Mouse (Mus musculus) ES-E14 (cell line): ENCODE measurements around the gene Mgmt. TPM values are rescaled to one million over a fixed set of nuclear protein-coding genes. Genes with fewer than 3 reads are reported as not detected.

Source experiments
- DNase-seq: peaks from one replicate; pipeline ENCODE4 v3.0.0-alpha.2; 2013; ENCODE audit warnings: low read depth, low spot score
- H3K27ac ChIP-seq: 2 replicates; pipeline ENCODE4 v1.5.1; 2012; ENCODE audit warnings: low read depth, mild to moderate bottlenecking, low read length, moderate library complexity, mixed read lengths; ENCODE audit not compliant: poor library complexity, insufficient read depth, severe bottlenecking
- H3K36me3 ChIP-seq: 2 replicates; pipeline ENCODE4 v1.6.1; 2012; ENCODE audit warnings: mild to moderate bottlenecking, low read length, moderate library complexity, mixed read lengths; ENCODE audit not compliant: control insufficient read depth, poor library complexity, insufficient read depth, severe bottlenecking
- H3K4me1 ChIP-seq, 2 experiments: fragments of 150-350 bp in 1 of 2; sonication (generic) in 1 of 2; 2 replicates each; pipeline ENCODE4 v1.6.1; 2012; ENCODE audit warnings: low read length in 2 of 2, mild to moderate bottlenecking in 1 of 2, mixed read lengths in 1 of 2; ENCODE audit not compliant: control insufficient read depth in 2 of 2, insufficient read depth in 2 of 2, poor library complexity in 1 of 2
- H3K4me3 ChIP-seq, 2 experiments: fragments of 150-350 bp in 1 of 2; sonication (generic) in 1 of 2; 2 replicates each; pipeline ENCODE4 v1.5.1; 2012; ENCODE audit warnings: low read length in 2 of 2, low read depth in 1 of 2, mild to moderate bottlenecking in 1 of 2, mixed read lengths in 1 of 2; ENCODE audit not compliant: insufficient read depth in 1 of 2, poor library complexity in 1 of 2, severe bottlenecking in 1 of 2
- H3K9ac ChIP-seq: 2 replicates; pipeline ENCODE4 v1.6.1; 2012; ENCODE audit warnings: low read depth, mild to moderate bottlenecking, low read length, mixed read lengths; ENCODE audit not compliant: poor library complexity, insufficient read depth, severe bottlenecking
- H3K9me3 ChIP-seq: fragments of 150-350 bp; sonication (generic); 2 replicates; pipeline ENCODE4 v1.6.1; 2012; ENCODE audit warnings: low read depth, mild to moderate bottlenecking, low read length; ENCODE audit not compliant: control insufficient read depth, insufficient read depth
- CHD2 ChIP-seq: IDR thresholded peaks from 2 replicates; pipeline ENCODE4 v1.6.1; 2014; ENCODE audit warnings: mild to moderate bottlenecking, low read depth, low read length, inconsistent platforms
- HCFC1 ChIP-seq: IDR thresholded peaks from 2 replicates; pipeline ENCODE4 v1.6.1; 2012; ENCODE audit warnings: low read length, inconsistent platforms, borderline replicate concordance; ENCODE audit not compliant: insufficient read depth
- MAFK ChIP-seq: IDR thresholded peaks from 2 replicates; pipeline ENCODE4 v1.6.1; 2014; ENCODE audit warnings: mild to moderate bottlenecking, low read depth, low read length, inconsistent platforms; ENCODE audit not compliant: insufficient read depth
- ZC3H11A ChIP-seq: IDR thresholded peaks from 2 replicates; pipeline ENCODE4 v1.6.1; 2012; ENCODE audit warnings: low read depth, mild to moderate bottlenecking, inconsistent platforms, low read length, borderline replicate concordance
- ZNF384 ChIP-seq: IDR thresholded peaks from 2 replicates; pipeline ENCODE4 v1.6.1; 2012; ENCODE audit warnings: low read depth, low read length, inconsistent platforms
- in situ Hi-C, 2 experiments: fragments of 600-800 bp; cut with MboI; formaldehyde crosslinking; loops; one replicate each; pipeline ENCODE4 v1.15.1; 2025; ENCODE audit warnings: low sequenced_read_pairs in 2 of 2, inconsistent platforms in 1 of 2; ENCODE audit not compliant: unreplicated experiment in 2 of 2
- total RNA-seq: library from RNA; depleted of rRNA; stranded (reverse); fragments of 300-350 nt; gene quantifications from 2 replicates; pipeline ENCODE4 v1.2.3, GENCODE M21; 2012

The Mgmt gene
- total RNA-seq, 1 experiment, result 6.4 TPM

GRCm38 (mm10) chr7:136926178-136926577 lies 31.8 kb downstream of the Mgmt start:
- Histone ChIP-seq H3K27ac (no peak overlapping the region), H3K4me3 (no peak overlapping the region), H3K4me1 (no peaks in the 10 kb centered on the region), H3K36me3 (no peaks in the 10 kb centered on the region), H3K9me3 (no peaks in the 10 kb centered on the region), H3K9ac (no peak overlapping the region)
- in situ Hi-C loops, result no loop called here
- no peak for TF ChIP-seq ZC3H11A
- no peak for TF ChIP-seq ZNF384
- no peak for TF ChIP-seq HCFC1
- no peak for TF ChIP-seq MAFK
- TF ChIP-seq CHD2, result no peak
- DNase-seq, result no peak

GRCm38 (mm10) chr7:136930451-136930850 lies 36.0 kb downstream of the Mgmt start:
- DNase-seq, result no peak
- TF ChIP-seq MAFK (no peak), HCFC1 (no peak), CHD2 (no peak)

GRCm38 (mm10) chr7:136933367-136933766 lies 39.0 kb downstream of the Mgmt start:
- H3K9ac ChIP-seq, result no peak overlapping the region
- H3K36me3 ChIP-seq, result no peaks in the 10 kb centered on the region
- no peak overlapping the region for H3K4me3 ChIP-seq
- no peaks in the 10 kb centered on the region for H3K4me1 ChIP-seq
- no peak for DNase-seq
- H3K27ac ChIP-seq, result no peak overlapping the region
- H3K9me3 ChIP-seq, result no peaks in the 10 kb centered on the region
- in situ Hi-C loops, result no loop called here
- TF ChIP-seq ZNF384, result no peak
- TF ChIP-seq CHD2, result no peak
- TF ChIP-seq ZC3H11A, result no peak
- TF ChIP-seq HCFC1, result no peak
- TF ChIP-seq MAFK, result no peak

More at GRCm38 (mm10) chr7:136930451-136930850, 36.0 kb downstream of the Mgmt start:
- no peak overlapping the region for H3K4me3 ChIP-seq
- in situ Hi-C loops, result no loop called here
- H3K9ac ChIP-seq, result no peak overlapping the region
- no peaks in the 10 kb centered on the region for H3K4me1 ChIP-seq
- H3K36me3 ChIP-seq, result no peaks in the 10 kb centered on the region
- no peak overlapping the region for H3K27ac ChIP-seq
- H3K9me3 ChIP-seq, result no peaks in the 10 kb centered on the region

GRCm38 (mm10) chr7:136934336-136934735 lies 39.9 kb downstream of the Mgmt start:
- Histone ChIP-seq H3K36me3 (no peaks in the 10 kb centered on the region), H3K4me3 (no peak overlapping the region), H3K9ac (no peak overlapping the region), H3K27ac (no peak overlapping the region), H3K4me1 (no peaks in the 10 kb centered on the region), H3K9me3 (no peaks in the 10 kb centered on the region)
- in situ Hi-C loops, result no loop called here
- TF ChIP-seq HCFC1 (no peak), CHD2 (no peak), ZC3H11A (no peak), ZNF384 (no peak), MAFK (no peak)
- no peak for DNase-seq

- H3K9me3 ChIP-seq, result no peaks in the 10 kb centered on the region
- H3K4me3 ChIP-seq, result no peak overlapping the region
- DNase-seq, result no peak
- H3K4me1 ChIP-seq, result no peaks in the 10 kb centered on the region
- no peak overlapping the region for H3K27ac ChIP-seq
- TF ChIP-seq ZC3H11A, result no peak
- no peak for TF ChIP-seq ZNF384
- TF ChIP-seq MAFK, result no peak
- no peak for TF ChIP-seq HCFC1
- no peaks in the 10 kb centered on the region for H3K36me3 ChIP-seq
- H3K9ac ChIP-seq, result no peak overlapping the region
- in situ Hi-C loops, result no loop called here
Measured at GRCm38 (mm10) chr7:136934784-136935183, 40.4 kb downstream of the Mgmt start.
